Mouse (Mus musculus): ENCODE data around the gene Plekha3. TPM values are rescaled to one million over a fixed set of nuclear protein-coding genes. Genes with fewer than 3 reads are reported as not detected.

Plekha3 gene
- total RNA-seq (2021), result 10 to 100 TPM in 1 of 2 experiments, 1 to 10 TPM in 1; 9.7 to 11.7 TPM
- long read RNA-seq, experiment 1, transcript Plekha3-201 (8 exons, 2,534 nt), result major isoform, 14 of 16 reads
- long read RNA-seq, experiment 1, partial matches to known transcripts, result 2 of 16 reads
- long read RNA-seq, experiment 1, other reads (novel, unspliced or antisense), result 0 of 16 reads
- long read RNA-seq, experiment 2, transcript Plekha3-201 (8 exons, 2,534 nt), result major isoform, 16 of 17 reads
- long read RNA-seq, experiment 2, partial matches to known transcripts, result 1 of 17 reads
- long read RNA-seq, experiment 2, other reads (novel, unspliced or antisense), result 0 of 17 reads

DNA sequence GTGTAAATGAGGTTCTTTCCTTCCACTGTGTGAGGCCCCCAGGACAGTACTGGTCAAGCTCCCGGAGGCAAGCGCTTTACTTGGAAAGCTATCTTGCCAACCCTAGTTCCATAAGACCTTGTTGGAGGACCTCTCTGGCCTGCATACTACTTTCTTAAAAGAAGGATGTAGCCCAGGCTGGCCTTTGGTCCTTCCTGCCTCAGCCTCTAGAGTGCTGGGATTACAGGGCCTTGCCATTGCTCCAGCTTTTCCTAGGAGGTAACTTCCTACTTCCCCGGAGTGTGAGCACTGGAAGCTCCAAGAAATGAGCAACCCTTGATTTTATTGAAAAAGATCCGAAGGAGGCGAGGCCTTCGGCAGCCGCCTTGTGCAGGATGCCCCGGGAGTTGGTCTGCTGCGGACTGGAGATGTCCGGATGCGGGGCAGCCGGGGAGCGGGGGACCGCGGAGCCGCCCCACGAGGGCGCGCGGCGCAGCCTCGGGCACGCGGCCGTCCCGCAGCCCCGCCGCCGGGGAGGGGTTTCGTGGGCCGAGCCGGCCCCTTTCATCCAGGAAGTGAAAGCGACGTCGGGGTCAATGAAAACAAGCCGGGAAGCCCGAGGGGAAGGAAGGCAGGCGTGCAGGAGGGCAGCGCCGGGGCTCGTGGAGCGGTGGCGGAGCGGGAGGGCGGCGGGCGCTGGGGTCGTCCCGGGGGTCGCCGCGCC is at the start of gene Plekha3:
Gene Plekha3, plus strand, starts transcription at position 557 of the 703 bp plus-strand sequence.
- peak; percentile 79 to 85 for DNase-seq (ENCODE audit: low spot score in 2 of 2)

DNA sequence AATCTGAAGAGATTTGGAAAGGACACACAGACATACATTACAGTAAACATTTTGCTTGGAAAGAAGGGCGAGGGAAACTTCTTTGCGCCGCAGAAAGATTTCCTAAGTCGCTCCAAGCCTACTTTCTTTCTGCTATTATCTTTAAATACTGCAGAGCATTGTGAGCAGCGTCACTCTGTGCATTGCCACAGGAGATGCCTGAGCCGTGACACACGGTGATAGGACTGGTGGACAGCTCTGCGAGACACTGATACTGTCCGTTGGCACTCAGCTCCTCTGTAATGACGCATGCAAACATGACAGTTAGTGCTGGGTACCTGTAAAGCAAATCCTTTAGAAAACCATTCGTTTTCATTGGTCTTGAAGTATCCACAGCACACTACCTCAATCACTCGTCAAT is 44.8 kb upstream of the Plekha3 start:
- DNase-seq (ENCODE audit: low spot score in 2 of 2), result no peak

DNA sequence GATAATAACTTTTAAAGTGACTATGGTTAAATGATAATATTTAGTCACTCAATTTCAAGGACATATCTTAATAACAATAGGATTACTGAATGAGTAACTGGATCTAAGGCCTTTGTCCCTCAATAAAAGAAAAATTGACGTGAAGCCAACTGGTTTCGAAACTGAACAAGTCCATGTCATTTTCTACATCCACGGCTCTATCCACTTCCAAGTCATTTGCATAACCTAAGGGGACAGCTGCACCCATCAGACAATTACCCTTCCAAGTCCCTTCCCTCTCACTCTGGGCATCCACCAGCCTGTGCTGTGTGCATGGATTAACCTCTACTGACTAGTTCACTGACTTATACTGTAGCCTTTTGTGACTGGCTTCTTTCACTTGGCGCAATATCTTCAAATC is 43.5 kb upstream of the Plekha3 start:
- DNase-seq (ENCODE audit: low spot score in 2 of 2), result no peak

DNA sequence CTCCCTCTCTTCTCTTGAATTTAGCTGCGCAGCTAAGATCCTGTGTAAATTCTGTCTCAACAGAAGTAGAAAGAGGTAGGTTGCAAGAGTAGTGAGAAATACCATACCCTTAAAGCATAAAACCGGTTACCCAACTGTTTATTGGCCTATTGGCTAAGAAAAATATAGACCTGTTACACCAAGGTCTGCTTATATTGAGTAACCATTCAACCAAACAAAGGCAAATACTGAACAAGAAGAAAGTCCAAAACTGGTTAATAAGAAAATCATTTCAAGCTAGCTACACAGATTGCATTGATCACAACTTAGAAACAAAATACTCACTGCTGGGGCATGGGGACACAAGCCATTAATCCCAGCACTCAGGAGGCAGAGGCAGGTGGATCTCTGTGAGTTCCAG is 35.4 kb upstream of the Plekha3 start:
- DNase-seq (ENCODE audit: low spot score in 2 of 2), result no peak

GRCm38 (mm10) chr2:76643801-76644200 is 31.3 kb upstream of the Plekha3 start:
- no peak for DNase-seq (ENCODE audit: low spot score in 2 of 2)

GRCm38 (mm10) chr2:76647441-76647869 is 27.6 kb upstream of the Plekha3 start:
- peak in 1 of 2 experiments; percentile 41 for DNase-seq (ENCODE audit: low spot score in 2 of 2)

- DNase-seq (ENCODE audit: low spot score in 2 of 2), result peak; percentile 95 to 98
These were observed 27.1 kb upstream of the Plekha3 start, which contains the start of the genes Prkra and Pjvk for GRCm38 (mm10) chr2:76647883-76648570. Gene Prkra, minus strand, starts transcription at chr2:76648015. Gene Pjvk, plus strand, starts transcription at chr2:76648476.

GRCm38 (mm10) chr2:76648666-76649141 is 26.4 kb upstream of the Plekha3 start:
- DNase-seq (ENCODE audit: low spot score in 2 of 2), result no peak

DNA sequence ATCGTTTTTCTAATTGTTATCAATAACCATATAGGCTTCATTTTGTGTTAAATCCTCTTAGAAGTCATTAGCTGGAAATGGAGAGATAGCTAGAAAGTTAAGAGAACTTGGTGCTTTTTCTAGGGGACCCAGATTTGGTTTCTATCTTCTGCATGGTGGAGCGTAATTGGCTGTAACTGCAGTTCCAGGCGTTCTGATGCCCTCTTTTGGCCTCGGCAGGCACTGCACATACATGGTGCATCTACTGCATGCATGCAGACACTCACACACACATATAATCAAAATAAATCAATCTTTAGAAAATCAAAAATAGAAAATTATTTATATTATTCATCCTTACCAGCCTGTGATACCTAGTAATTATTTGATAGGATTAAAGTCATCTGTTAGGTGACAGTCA is 22.0 kb upstream of the Plekha3 start:
- DNase-seq (ENCODE audit: low spot score in 2 of 2), result no peak

- no peak for DNase-seq (ENCODE audit: low spot score in 2 of 2)
These were observed 20.4 kb upstream of the Plekha3 start for GRCm38 (mm10) chr2:76654646-76655045.

- DNase-seq (ENCODE audit: low spot score in 2 of 2), result no peak
These were observed 19.6 kb upstream of the Plekha3 start for GRCm38 (mm10) chr2:76655444-76655843.

GRCm38 (mm10) chr2:76655982-76656381 is 19.1 kb upstream of the Plekha3 start:
- DNase-seq (ENCODE audit: low spot score in 2 of 2), result no peak

DNA sequence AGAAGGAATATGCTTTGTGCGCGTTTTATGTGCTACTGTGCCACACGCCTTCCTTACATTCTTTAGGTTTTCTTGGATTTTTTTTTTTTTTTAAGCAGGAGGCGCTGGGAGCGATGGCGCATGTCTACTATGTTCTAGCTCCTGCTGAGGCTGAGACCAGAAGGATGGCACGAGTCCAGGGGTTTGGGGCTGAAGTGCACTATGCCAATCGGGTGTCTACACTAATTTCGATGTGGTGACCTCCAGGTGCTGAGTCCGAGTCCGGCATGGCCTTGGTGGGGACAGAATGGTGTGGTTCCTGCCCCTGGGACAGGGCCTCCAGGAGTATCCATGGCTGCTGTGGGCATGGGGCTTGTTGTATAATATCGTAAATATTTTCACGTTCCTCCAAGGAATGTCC is 16.5 kb upstream of the Plekha3 start:
- no peak for DNase-seq (ENCODE audit: low spot score in 2 of 2)

DNA sequence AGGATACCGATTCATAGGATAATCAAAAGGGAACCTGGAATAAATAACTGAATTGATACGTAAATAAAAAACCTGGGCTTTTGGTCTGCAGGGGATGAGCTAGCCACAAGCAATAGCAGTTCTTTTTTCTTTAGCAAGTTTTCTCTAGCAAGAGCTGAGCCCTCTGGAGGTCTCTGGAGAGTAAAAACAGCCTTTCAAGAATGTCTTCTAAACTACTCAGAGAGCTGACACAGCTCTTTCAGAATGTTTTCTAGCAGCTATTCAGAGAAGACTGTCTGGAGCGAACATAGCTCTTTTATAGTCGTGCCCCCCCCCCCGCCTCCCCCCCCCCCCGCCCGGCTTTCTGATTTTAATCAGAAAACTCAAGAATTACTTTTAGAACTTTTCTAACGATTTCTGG is 15.7 kb upstream of the Plekha3 start:
- no peak for DNase-seq (ENCODE audit: low spot score in 2 of 2)

DNA sequence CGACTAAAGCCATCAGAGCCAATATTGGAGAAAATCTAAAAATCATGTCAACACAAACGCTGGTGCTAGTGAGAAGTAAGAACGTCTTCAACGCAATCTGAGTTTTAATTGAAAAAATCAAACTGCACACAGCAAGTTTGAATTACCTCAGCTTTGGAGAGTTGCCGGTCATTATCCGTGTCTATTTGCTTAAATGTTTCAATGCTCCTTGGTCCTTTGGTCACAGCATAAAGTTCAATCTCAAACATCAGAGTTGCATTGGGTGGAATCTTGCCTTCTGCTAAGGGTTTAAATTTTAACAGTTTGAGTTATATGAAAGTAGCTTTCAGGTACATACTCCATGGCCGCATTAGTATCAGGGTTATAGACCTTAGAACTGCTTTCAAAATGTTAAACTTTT is 9.6 kb upstream of the Plekha3 start:
- DNase-seq (ENCODE audit: low spot score in 2 of 2), result no peak

DNA sequence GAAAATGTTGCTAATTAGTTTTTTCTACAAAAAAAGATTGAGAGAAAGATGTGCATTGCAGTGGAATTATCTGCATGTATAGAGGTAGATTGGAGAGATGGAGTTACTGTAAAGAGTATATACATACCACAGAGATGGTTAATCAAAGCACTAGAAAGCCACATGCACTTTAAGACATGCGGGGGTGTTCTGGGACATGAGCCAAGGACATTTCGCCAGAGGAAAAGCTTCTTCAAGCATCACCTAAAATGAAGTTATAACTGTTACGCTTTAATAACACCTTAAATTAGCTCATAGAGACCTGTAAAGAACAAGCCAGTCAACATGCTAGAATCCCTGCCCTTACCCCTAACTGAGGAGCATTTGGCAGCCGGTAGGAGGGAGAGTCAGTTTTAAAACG is 7.9 kb upstream of the Plekha3 start:
- no peak for DNase-seq (ENCODE audit: low spot score in 2 of 2)

DNA sequence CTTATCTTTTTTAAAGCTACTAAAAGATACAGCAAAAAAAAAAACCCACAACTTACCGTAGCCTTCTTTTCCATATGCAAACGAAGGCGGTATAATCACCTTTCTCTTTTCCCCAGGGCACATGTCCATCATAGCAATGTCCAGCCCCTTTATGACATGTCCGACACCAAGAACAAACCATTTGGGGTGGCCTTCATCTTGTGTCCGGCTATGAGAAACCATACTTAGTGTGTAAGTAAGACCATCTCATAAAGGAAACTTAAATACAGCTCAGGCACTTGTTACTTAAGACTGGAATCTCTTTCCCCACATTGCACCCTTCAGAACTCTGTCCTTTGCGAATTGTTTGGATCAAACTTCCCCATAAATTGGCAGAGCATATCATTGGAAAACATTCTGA is 3.4 kb upstream of the Plekha3 start:
- DNase-seq (ENCODE audit: low spot score in 2 of 2), result no peak

- DNase-seq (ENCODE audit: low spot score in 2 of 2), result no peak
These were observed 2.8 kb upstream of the Plekha3 start for GRCm38 (mm10) chr2:76672134-76672745.

GRCm38 (mm10) chr2:76672966-76673392 is 2.1 kb upstream of the Plekha3 start, which contains the start of gene Fkbp7:
Gene Fkbp7, minus strand, starts transcription at chr2:76673116.
- peak; percentile 82 to 88 for DNase-seq (ENCODE audit: low spot score in 2 of 2)

GRCm38 (mm10) chr2:76673472-76674081 is 1.5 kb upstream of the Plekha3 start:
- peak in 1 of 2 experiments; percentile 32 for DNase-seq (ENCODE audit: low spot score in 2 of 2)

DNA sequence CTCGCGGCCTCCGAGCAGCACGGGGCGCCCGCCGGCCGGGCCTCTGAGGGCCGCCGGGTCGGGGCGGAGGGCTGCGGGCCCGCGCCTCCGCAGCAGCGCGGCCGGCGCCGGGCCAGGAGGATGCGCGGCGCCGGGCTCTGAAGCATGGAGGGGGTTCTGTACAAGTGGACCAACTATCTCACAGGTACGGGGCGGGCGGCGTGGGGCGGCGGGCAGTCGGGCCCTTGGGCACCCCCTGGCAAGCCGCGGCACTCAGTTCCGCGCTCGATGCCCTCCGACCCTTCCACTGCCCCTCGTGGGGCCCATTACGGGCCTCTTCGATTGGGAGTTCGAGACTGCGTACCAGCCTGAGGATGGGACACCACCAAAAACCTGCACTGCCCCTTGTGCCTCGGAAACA is 370 bp downstream of the Plekha3 start:
- no peak for DNase-seq (ENCODE audit: low spot score in 2 of 2)
